ENCODE assay signal across 8 mouse cellular contexts in genomic region chr9:57072526-57072988, GRCm38 (mm10). TPM values are rescaled to one million over a fixed set of nuclear protein-coding genes. Genes with fewer than 3 reads are reported as not detected.
DNase-seq lines count a peak whose midpoint lies in the region; ATAC-seq and TF ChIP-seq lines count a peak whose summit lies in the region.

No protein-coding gene starts in this region.

- ATAC-seq in embryonic facial prominence, embryonic 13.5 days (ENCODE audit: insufficient number of reproducible peaks, insufficient read depth, low FRiP score, low TSS enrichment, low read depth), result no peak
- ATAC-seq in intestine, postnatal 0 days, result no peak
- ATAC-seq in neural tube, embryonic 12.5 days (ENCODE audit: low FRiP score, low read depth), result no peak
- no peak for ATAC-seq in inflammation-experienced regulatory T-cells, adult 6 months

- peak; percentile 28 for DNase-seq in left cerebral cortex, adult 11 months (ENCODE audit: low spot score)
- no peak for DNase-seq in left cerebral cortex, postnatal 36 days (ENCODE audit: low spot score in 2 of 2)
- no peak for DNase-seq in embryo, embryonic 10 days (ENCODE audit: low spot score)
- DNase-seq in adipocyte (ENCODE audit: low spot score), result no peak

- peaks cover 28% of the 10 kb centered on the region for H3K4me1 ChIP-seq in embryonic facial prominence, embryonic 13.5 days
- no peaks in the 10 kb centered on the region for H3K4me1 ChIP-seq in intestine, postnatal 0 days (replicated peaks; ENCODE audit: control insufficient read depth, insufficient read depth, low read length)
- H3K4me1 ChIP-seq in neural tube, embryonic 12.5 days, result peaks cover 18% of the 10 kb centered on the region

- no peak for TF ChIP-seq CTCF in intestine, postnatal 0 days (IDR thresholded peaks at IDR 0.05; ENCODE audit: low read depth)

- H3K36me3 ChIP-seq in embryonic facial prominence, embryonic 13.5 days, result no peaks in the 10 kb centered on the region
- no peaks in the 10 kb centered on the region for H3K36me3 ChIP-seq in intestine, postnatal 0 days (ENCODE audit: control insufficient read depth, insufficient read depth)
- no peaks in the 10 kb centered on the region for H3K36me3 ChIP-seq in neural tube, embryonic 12.5 days

- under 1% methylated on average over 40 of the region's 40 CpGs for WGBS in embryonic facial prominence, embryonic 13.5 days
- WGBS in intestine, postnatal 0 days, result 0% methylated on average over 40 of the region's 40 CpGs
- WGBS in neural tube, embryonic 12.5 days, result under 1% methylated on average over 40 of the region's 40 CpGs

- peak overlapping the region; percentile 86 for H3K4me2 ChIP-seq in embryonic facial prominence, embryonic 13.5 days
- H3K4me2 ChIP-seq in intestine, postnatal 0 days (replicated peaks; ENCODE audit: low read depth), result peak overlapping the region; percentile 91
- H3K4me2 ChIP-seq in neural tube, embryonic 12.5 days (replicated peaks), result peak overlapping the region; percentile 94

- H3K27ac ChIP-seq in embryonic facial prominence, embryonic 13.5 days, result peak overlapping the region; percentile 99
- peak overlapping the region; percentile 98 for H3K27ac ChIP-seq in intestine, postnatal 0 days (ENCODE audit: low read depth, low read length)
- peak overlapping the region; percentile 88 for H3K27ac ChIP-seq in neural tube, embryonic 12.5 days

- H3K9me3 ChIP-seq in embryonic facial prominence, embryonic 13.5 days, result no peaks in the 10 kb centered on the region
- H3K9me3 ChIP-seq in intestine, postnatal 0 days (ENCODE audit: control insufficient read depth), result no peaks in the 10 kb centered on the region
- no peaks in the 10 kb centered on the region for H3K9me3 ChIP-seq in neural tube, embryonic 12.5 days

- H3K9ac ChIP-seq in embryonic facial prominence, embryonic 13.5 days, result peak overlapping the region; percentile 86
- H3K9ac ChIP-seq in intestine, postnatal 0 days (ENCODE audit: low read depth, low read length), result peak overlapping the region; percentile 75
- H3K9ac ChIP-seq in neural tube, embryonic 12.5 days, result peak overlapping the region; percentile 76

- intact Hi-C loops in left cerebral cortex, postnatal 36 days (cut with DNase I), result loop anchor here (5.0 kb wide), 1 partner anchor 120 kb away; the partner anchor contains the start of gene Snupn

- no peaks in the 10 kb centered on the region for H3K27me3 ChIP-seq in embryonic facial prominence, embryonic 13.5 days
- no peaks in the 10 kb centered on the region for H3K27me3 ChIP-seq in intestine, postnatal 0 days (replicated peaks; ENCODE audit: control insufficient read depth, insufficient read depth, low read length)
- H3K27me3 ChIP-seq in neural tube, embryonic 12.5 days (replicated peaks), result no peaks in the 10 kb centered on the region

- H3K4me3 ChIP-seq in embryonic facial prominence, embryonic 13.5 days, result peak overlapping the region; percentile 94
- H3K4me3 ChIP-seq in intestine, postnatal 0 days (ENCODE audit: low read depth, low read length), result peak overlapping the region; percentile 78
- H3K4me3 ChIP-seq in neural tube, embryonic 12.5 days, result peak overlapping the region; percentile 79

RNA-seq across cellular contexts. Expression of gene Sin3a, which starts 0.7 kb away (rescaled TPM):
- 10 to 100 TPM; 35.9 to 39.0 TPM for total RNA-seq in left cerebral cortex, postnatal 36 days (2021)
- 35.2 and 45.1 TPM in 2 replicates for polyA plus RNA-seq in embryonic facial prominence, embryonic 13.5 days (2015; fragmentation: Nextera tagmentation; extraction: Ambion mirVana)
- polyA plus RNA-seq in intestine, postnatal 0 days (2015; fragmentation: Nextera tagmentation; extraction: Ambion mirVana), result 11.7 and 14.1 TPM in 2 replicates
- polyA plus RNA-seq in neural tube, embryonic 12.5 days (2016; fragmentation: Nextera tagmentation; extraction: Ambion mirVana), result 33.0 and 33.7 TPM in 2 replicates
- polyA plus RNA-seq in inflammation-experienced regulatory T-cells, adult 6 months (2017; shearing (Covaris generic)), result 10 to 100 TPM; 28.8 to 50.7 (median 38.9) TPM

RNA-seq across cellular contexts. Expression of gene Man2c1, which starts 57.9 kb away (rescaled TPM):
- total RNA-seq in left cerebral cortex, postnatal 36 days (2021), result 100 to 1,000 TPM; 107 to 172 TPM
- 66.9 and 77.5 TPM in 2 replicates for polyA plus RNA-seq in embryonic facial prominence, embryonic 13.5 days (2015; fragmentation: Nextera tagmentation; extraction: Ambion mirVana)
- polyA plus RNA-seq in intestine, postnatal 0 days (2015; fragmentation: Nextera tagmentation; extraction: Ambion mirVana), result 24.3 and 24.6 TPM in 2 replicates
- polyA plus RNA-seq in neural tube, embryonic 12.5 days (2016; fragmentation: Nextera tagmentation; extraction: Ambion mirVana), result 64.4 and 64.6 TPM in 2 replicates
- 10 to 100 TPM; 44.7 to 81.1 (median 56.4) TPM for polyA plus RNA-seq in inflammation-experienced regulatory T-cells, adult 6 months (2017; shearing (Covaris generic))
